Mouse (Mus musculus): ENCODE data around the gene 4930563M21Rik. TPM values are rescaled to one million over a fixed set of nuclear protein-coding genes. Genes with fewer than 3 reads are reported as not detected.
A peak's percentile ranks its signal among the peaks of the same experiment; 100 is the strongest.
"Not testable (repeated sequence)": the region's sequence is repeated elsewhere in the genome, so short reads cannot be mapped to it uniquely, and the experiment has no call there.

4930563M21Rik gene
- total RNA-seq (2021) = not detected

DNA sequence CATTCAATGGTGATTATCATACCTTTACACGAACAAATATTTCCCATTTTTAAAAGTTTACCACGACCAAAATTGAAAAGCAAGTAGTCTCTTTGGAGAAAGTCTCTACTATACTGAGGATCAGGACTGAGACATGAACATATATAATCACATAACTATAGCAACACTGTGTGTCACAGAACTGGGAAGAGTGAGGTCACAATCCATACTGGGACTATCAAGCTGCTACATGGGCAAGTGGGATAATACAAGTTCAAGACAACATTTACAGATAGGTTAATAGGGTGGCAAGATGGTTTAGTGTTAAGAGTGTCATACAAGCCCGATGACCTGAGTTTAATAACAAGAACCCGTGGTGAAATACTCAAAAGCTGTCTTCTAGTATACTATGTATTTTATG is at the start of gene 4930563M21Rik:
Gene 4930563M21Rik, minus strand, starts transcription at position 101 of the 400 bp plus-strand sequence.
- no peak for DNase-seq
- intact Hi-C loops (cut with DNase I) = no loop called here

DNA sequence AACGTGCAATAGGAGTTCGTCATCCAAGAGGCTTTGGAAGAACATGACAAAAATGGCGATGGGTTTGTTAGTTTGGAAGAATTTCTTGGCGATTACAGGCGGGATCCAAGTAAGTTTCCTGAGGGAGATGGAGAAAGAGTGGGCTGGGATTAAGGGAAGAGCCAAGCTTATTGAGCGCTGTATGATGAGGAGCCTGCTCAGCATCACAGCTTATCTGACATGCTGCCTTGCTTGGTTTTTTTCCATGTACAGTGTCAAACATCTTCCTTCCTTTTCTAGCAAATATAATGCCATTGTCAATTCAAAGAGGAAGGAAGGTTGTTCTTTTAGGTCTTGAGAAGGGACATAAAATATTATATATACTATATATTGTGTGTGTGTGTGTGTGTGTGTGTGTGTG is 45.8 kb upstream of the 4930563M21Rik start:
- intact Hi-C loops (cut with DNase I) = no loop called here
- DNase-seq = no peak

DNA sequence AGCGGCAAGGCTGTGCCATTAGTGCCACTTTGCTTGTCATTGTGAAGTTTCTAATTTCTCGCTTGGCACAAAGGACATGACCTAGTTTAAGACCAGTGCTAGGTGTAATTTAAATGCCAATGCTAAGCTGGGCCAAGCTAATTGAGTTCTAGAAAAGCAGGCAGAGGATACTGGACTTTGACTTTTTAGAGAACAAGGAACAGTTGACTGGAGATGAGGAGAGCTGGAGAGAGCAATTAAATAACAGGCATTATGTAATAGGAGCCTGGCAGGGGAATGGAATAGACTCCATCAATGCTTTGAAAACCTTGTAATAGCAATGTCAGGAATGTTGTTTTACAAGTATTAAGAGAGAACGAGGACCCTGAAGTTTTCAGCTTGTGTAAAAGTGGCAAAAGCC is 43.4 kb upstream of the 4930563M21Rik start:
- intact Hi-C loops (cut with DNase I) = no loop called here
- no peak for DNase-seq

DNA sequence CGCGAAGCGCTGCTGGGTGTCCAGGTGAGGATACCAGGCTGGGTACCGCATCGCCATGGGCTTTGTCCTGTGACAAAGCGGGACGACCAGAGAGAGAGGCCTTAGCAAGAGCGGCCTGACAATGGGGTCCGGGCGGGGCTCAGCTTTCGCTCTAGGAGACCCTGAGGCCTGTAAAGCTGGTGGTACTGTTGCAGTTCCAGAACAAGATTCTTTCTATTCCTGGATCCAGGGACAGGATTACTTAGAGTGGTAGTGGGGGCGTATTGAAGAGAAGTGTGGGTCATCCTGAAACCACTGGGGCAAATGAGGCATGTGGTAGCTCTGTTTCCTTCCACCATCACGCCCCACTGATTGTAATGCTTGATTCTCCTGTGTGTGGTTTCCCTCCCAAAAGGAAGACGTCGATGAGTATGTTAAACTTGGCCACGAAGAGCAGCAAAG is 31.9 kb upstream of the 4930563M21Rik start:
- intact Hi-C loops (cut with DNase I) = loop anchor here (5.0 kb wide), 1 partner anchor 105 kb away; the partner anchor contains the start of gene Scaper
- DNase-seq = no peak

DNA sequence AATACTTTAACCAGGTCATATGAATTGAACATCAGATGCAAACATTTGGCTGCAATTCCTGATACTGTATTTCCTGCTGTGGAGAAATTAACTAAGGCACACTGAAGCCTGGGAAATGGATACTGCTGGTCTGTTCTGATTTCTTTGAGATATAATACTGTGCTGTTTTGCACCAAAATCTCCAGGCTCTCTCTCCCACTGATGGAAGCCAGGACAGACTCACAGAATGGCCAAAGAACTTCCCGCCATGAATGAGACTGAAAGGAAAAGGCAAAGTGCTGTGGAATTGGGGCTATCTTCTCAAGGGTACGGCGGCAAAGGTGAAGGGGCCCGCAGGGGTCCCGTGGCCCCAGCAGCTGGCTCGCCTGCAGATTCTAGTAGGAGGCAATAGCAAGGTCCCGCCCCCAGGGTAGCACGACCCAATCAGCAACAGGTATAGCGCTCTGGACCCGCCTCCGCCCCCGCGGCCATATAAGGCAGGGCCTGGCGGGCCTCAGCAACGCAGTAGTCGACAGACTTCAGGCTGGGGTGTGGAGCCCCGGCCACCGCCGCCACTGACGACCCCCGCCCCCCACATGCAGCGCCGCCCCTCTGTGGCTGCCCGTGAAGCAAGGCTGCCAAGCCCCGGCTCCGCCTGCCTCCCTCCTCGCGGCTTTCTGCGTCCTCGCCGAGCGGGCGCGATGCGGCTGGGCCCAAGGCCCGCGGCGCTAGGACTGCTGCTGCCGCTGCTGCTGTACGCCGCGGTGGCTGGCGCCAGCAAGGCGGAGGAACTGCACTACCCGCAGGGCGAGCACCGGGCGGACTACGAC is 31.2 kb upstream of the 4930563M21Rik start, which contains the start of gene Rcn2:
Gene Rcn2, plus strand, starts transcription at position 474 of the 809 bp plus-strand sequence.
- DNase-seq = peak; percentile 96 to 97
- intact Hi-C loops (cut with DNase I) = loop anchor here (5.0 kb wide), 1 partner anchor 104 kb away; the partner anchor contains the start of gene Scaper

DNA sequence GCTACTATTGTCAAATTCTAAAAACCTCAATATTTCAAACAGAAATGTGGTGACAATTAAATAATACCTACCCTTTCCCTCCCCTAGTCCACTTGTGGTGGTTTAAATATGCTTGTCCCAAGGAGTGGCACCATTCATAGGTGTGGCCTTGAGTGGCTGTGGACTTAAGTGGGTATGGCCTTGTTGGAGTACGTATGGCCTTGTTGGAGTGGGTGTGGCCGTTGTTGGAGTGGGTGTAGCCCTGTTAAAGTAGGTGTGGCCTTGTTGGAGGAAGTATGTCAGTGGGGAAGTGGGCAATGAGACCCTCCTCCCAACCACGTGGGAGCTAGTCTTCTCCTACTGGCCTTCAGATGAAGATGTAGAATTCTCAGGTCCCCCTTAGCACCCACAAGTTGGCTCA is 21.9 kb upstream of the 4930563M21Rik start:
- intact Hi-C loops (cut with DNase I) = no loop called here
- no peak for DNase-seq

DNA sequence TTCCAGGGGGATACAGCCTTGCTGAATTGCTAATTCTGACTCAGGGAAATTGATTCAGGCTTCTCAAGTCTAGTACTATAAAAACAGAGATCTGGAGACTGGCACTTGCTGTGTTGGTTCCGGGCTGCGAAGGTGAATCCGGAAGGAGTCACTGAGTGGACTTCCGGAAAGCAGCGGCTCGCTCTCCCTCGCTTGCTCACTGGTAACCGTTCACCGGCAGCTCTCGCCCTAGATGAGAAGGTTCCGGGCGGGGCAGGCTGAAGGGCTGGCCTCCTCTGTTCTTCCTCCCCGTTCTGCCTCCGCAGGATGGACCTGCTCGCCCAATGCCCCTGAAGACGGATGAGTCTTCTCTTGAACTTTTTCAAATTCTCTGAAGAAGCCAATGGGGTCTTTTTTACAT is 16.9 kb upstream of the 4930563M21Rik start:
- intact Hi-C loops (cut with DNase I) = loop anchor here (5.0 to 10.0 kb wide), 2 partner anchors 80 to 528 kb away; no protein-coding TSS in a partner anchor
- DNase-seq = peak in 1 of 2 experiments; percentile 5

DNA sequence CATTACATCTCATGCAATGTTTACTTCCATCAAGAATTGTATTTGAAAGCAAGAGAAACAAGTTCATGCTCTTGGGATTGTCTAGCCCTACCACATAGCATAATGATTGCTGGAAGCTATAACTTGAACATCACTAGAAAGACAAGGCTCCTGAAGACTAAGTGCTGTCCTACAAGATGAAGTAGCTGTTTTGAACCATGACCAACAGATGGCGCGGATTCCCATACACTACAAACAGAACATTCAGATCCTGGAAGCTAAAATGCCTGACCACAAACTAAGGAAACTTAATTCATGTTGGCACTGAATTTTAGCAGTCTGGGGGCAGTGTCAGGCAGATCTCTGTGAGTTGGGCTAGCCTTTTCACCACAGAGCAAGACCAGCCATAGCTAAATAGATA is 14.4 kb upstream of the 4930563M21Rik start:
- intact Hi-C loops (cut with DNase I) = loop anchor here (2.0 to 10.0 kb wide), 3 partner anchors 77 to 530 kb away; no protein-coding TSS in a partner anchor
- DNase-seq = peak in 1 of 2 experiments; percentile 3

DNA sequence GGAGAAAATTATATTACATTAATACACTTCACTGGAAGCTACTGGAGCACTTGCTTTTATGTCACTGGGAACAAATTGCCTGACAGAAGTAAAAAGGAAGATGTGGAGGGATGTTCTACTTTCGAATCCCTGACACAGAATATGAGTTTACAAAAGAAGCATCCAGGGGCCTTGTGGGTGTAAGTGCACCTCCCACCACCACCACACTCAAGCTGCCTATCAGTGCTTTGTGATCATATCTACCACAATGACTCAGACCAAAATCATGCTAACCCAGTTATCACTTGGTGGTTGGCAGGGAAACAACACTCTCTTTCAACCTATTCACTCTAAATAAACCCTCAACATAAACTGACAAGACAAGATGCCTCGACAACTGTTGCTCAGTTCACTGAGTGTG is 5.7 kb downstream of the 4930563M21Rik start:
- intact Hi-C loops (cut with DNase I); DNase-seq: not testable (repeated sequence)

DNA sequence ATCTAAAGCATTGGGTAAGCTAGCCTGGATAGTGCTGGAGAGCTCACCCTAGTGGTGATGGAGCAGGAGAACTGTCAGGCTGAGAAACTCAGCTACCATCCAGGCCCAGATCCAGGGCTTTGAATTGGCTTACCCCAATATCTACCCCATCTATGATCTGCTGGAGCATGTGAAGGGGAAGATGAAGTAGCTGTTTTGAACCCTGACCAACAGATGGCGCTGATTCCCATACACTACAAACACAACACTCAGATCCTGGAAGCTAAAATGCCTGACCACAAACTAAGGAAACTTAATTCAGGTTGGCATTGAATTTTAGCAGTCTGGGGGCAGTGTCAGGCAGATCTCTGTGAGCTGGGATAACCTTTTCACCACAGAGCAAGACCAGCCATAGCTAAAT is 63.5 kb downstream of the 4930563M21Rik start:
- intact Hi-C loops (cut with DNase I) = loop anchor here (5.0 kb wide), 1 partner anchor 80 kb away; no protein-coding TSS in a partner anchor
- peak; percentile 16 to 29 for DNase-seq

DNA sequence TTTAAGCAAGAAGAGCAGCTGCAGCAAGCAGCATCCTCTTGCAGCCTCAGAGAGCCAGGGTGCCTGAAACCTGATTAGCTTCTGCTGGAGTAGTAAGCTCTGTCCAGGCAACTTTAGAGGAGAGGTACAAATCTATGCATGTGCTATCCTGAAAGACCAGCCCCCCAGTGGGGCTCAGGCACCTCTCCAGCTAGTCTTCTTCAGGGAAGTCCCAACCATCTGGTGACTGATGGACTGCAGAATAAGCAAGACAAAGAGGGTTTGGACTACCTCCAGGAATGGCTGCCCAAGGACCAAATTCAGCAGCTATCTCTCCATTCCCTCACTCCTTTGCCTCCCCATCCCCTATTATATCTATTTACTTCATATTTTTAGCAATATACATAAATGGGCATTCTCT is 69.0 kb downstream of the 4930563M21Rik start:
- intact Hi-C loops (cut with DNase I) = no loop called here
- no peak for DNase-seq

DNA sequence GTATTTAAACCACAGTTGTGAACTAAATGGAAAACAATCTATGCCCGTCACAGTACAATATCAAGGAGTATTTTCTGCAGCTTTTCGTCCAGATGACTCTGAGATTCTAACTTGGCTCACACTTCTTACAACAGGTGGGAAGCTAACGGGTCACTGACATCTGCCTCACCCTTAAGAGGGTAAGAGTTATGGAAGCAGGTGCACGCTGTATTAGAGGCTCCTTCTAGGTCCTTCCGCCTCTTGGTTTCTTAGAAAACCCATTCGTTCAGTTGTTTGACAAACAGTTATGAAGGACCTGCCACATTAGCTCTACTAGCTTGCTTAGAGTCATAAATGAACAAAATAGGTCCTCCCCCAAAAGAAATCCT is 71.7 kb downstream of the 4930563M21Rik start:
- no peak for DNase-seq
- intact Hi-C loops (cut with DNase I) = loop anchor here (5.0 to 10.0 kb wide), 2 partner anchors 104 to 1354 kb away; partner anchors contain the start of genes Idh3a and Rcn2

DNA sequence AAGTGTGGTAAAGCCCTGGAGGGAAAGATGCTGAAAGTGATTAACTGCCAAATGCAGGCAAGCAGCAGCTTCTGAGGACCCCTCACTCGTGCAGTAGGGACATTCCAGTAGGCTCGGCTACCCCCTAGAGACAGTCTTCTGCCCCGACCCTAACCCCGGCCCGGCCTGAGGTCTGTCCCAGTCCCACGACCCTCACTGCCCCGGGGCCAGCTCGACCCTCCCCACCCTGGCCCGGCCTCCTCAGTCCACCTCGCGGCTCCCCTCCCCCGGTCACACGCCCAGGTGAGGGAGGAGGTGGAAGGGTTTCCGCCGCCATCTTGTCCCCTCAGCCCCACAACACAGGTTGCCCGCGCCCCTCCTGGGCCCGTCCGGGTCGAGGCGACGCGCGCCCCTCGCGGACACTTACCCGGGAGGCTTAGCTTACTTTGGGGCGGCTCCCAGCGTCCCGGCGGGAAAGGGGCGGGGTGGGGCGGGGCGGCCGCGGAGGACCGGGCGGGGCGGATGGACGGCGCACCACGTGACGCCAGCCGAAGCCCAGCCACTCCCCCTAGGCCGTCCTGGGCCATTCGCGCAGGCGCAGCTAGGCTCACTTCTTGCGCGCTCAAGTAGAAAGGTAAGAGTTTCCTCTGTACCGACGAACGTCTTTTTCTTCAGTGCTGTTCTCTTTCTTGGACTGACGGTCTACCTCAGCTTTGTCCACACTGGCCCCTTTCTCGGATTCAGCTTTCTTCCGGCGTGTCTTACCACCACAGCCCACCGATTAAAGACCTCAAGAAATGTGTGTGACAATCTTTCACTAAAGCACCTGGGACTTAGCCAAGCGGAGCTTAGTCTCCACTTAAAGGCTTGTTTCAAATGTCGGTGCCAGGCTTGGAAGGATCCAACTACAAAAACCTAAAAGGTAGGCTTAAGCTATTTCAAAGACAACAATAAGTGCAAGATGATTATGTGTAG is 72.4 kb downstream of the 4930563M21Rik start, which contains the start of gene Scaper:
Gene Scaper, minus strand, starts transcription at position 456 of the 954 bp plus-strand sequence.
- peak; percentile 88 to 89 for DNase-seq
- intact Hi-C loops (cut with DNase I) = loop anchor here (5.0 to 10.0 kb wide), 2 partner anchors 104 to 1353 kb away; partner anchors contain the start of genes Idh3a and Rcn2

DNA sequence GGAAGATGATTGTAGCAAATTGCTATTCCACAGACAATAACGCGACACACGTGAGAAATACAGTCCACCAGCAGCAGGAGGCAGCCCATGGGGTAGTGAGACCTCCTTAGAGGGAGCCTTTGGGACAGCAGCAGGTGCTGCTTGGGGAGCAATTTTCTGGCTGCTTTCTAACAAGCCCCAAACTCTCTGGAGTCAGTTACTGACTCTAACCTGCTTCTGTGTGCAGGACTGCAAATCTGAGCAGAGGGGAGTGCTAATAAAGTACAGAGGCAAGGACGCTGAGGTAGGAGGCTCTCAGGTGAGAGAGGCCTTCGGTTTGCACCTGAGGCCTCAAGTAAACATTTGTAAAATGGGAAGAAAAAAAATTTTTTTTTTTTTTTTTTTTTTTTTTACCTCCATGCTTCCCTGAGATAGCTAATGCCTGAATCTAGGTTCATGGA is 73.1 kb downstream of the 4930563M21Rik start:
- DNase-seq = peak in 1 of 2 experiments; percentile 7
- intact Hi-C loops (cut with DNase I) = loop anchor here (5.0 to 10.0 kb wide), 2 partner anchors 105 to 1352 kb away; partner anchors contain the start of genes Idh3a and Rcn2

DNA sequence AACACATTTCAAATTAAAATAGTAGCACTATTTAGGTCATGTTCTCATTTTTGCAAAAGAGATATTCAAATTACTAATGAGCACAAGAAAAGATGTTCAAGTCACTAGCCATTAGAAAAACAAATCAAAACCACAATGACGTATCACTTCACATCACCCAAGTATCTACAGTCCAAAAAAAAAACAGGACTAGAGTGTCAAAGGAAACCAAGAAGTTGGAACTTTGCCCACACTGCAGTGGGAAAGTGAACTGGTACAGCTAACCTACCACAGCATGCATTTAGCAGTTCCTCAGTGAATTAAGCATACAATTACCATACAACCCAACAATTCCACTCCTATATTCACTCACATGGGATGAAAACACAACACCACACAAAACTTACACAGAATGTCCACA is 77.9 kb downstream of the 4930563M21Rik start:
- DNase-seq = no peak
- intact Hi-C loops (cut with DNase I) = loop anchor here (10.0 kb wide), 1 partner anchor 1348 kb away; the partner anchor contains the start of gene Idh3a

DNA sequence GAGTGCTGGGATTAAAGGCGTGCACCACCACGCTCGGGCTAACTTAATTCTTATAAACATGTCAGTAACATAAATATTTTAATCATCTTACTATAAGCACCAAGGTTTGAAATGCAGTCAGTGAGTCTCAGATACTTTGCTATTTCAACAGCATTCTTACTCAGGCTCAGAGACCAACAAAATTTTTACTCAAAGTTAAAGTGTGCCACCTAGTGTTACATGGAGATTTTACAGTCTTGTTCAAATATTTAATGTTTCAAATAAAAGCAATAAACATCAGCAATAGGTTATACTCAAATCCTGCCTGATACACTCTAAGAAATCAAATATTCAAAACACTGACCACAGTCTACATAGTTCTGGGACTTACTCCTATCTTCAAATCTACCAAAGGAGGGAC is 91.8 kb downstream of the 4930563M21Rik start:
- intact Hi-C loops (cut with DNase I) = loop anchor here (1.0 kb wide), 1 partner anchor 489 kb away; no protein-coding TSS in a partner anchor
- no peak for DNase-seq

DNA sequence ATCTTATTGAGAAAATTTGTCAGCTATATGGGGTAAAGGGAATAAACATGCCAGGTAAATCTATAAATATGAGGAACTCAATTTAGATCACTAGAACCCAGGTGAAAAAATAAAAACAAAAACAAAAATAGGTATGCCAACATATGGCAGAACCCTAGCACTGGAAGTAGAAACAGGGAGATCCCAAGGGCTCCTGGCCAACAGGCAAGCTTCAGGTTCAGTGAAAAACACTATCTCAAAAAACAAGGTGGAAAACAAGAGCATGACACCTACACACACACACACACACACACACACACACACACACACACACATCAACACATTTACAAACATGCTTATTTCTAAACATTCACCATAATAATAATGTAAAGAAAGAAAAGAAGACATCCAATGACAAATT is 93.6 kb downstream of the 4930563M21Rik start:
- DNase-seq = no peak
- intact Hi-C loops (cut with DNase I) = no loop called here
